ENCODE assay signal across 8 mouse cellular contexts in genomic region chr3:88620992-88621536, GRCm38 (mm10). TPM values are rescaled to one million over a fixed set of nuclear protein-coding genes. Genes with fewer than 3 reads are reported as not detected.
A peak's percentile ranks its signal among the peaks of the same experiment; 100 is the strongest.
DNase-seq lines count a peak whose midpoint lies in the region; ATAC-seq and TF ChIP-seq lines count a peak whose summit lies in the region.

No protein-coding gene starts in this region.

- no peaks in the 10 kb centered on the region for H3K9me3 ChIP-seq in intestine, embryonic 15.5 days
- no peaks in the 10 kb centered on the region for H3K9me3 ChIP-seq in liver, postnatal 0 days (ENCODE audit: low read length)
- no peaks in the 10 kb centered on the region for H3K9me3 ChIP-seq in neural tube, embryonic 14.5 days (ENCODE audit: control insufficient read depth, low read length)

- H3K9ac ChIP-seq in intestine, embryonic 15.5 days: peak overlapping the region; percentile 95
- H3K9ac ChIP-seq in liver, postnatal 0 days (replicated peaks): peak overlapping the region; percentile 94
- H3K9ac ChIP-seq in neural tube, embryonic 14.5 days (replicated peaks; ENCODE audit: low read depth, low read length): peak overlapping the region; percentile 96

- H3K4me2 ChIP-seq in intestine, embryonic 15.5 days (replicated peaks): peak overlapping the region; percentile 79
- peak overlapping the region; percentile 100 for H3K4me2 ChIP-seq in liver, postnatal 0 days (ENCODE audit: low read depth, low read length)
- peak overlapping the region; percentile 95 for H3K4me2 ChIP-seq in neural tube, embryonic 14.5 days (ENCODE audit: low read depth, low read length)

- WGBS in intestine, embryonic 15.5 days: under 1% methylated on average over 64 of the region's 64 CpGs
- WGBS in liver, postnatal 0 days (ENCODE audit: insufficient replicate concordance): 0% methylated on average over 45 of the region's 64 CpGs
- WGBS in neural tube, embryonic 14.5 days: under 1% methylated on average over 61 of the region's 64 CpGs

- peak overlapping the region; percentile 74 for H3K4me3 ChIP-seq in cortical plate, adult 2 months (ENCODE audit: insufficient read depth, low read length)
- peak overlapping the region; percentile 93 for H3K4me3 ChIP-seq in intestine, embryonic 15.5 days (replicated peaks)
- peak overlapping the region; percentile 89 for H3K4me3 ChIP-seq in liver, postnatal 0 days (ENCODE audit: low read depth, low read length)
- H3K4me3 ChIP-seq in neural tube, embryonic 14.5 days (ENCODE audit: low read depth, low read length): peak overlapping the region; percentile 96

- no peaks in the 10 kb centered on the region for H3K36me3 ChIP-seq in intestine, embryonic 15.5 days
- 0 out of 2 replicates have a peak, but pooled peaks cover 8% of the 10 kb centered on the region for H3K36me3 ChIP-seq in liver, postnatal 0 days (replicated peaks; ENCODE audit: insufficient read depth, low read length)
- H3K36me3 ChIP-seq in neural tube, embryonic 14.5 days (ENCODE audit: control insufficient read depth, insufficient read depth, low read length): no peaks in the 10 kb centered on the region; the same call in 1 of the 2 replicates

- H3K27ac ChIP-seq in cortical plate, adult 2 months (ENCODE audit: insufficient read depth, low read length): peak overlapping the region; percentile 95
- peak overlapping the region; percentile 95 for H3K27ac ChIP-seq in intestine, embryonic 15.5 days
- peak overlapping the region; percentile 94 for H3K27ac ChIP-seq in liver, postnatal 0 days (ENCODE audit: low read depth)
- H3K27ac ChIP-seq in neural tube, embryonic 14.5 days (ENCODE audit: low read depth, low read length): peak overlapping the region; percentile 97

- no peak for TF ChIP-seq EP300 in liver, postnatal 0 days (IDR thresholded peaks at IDR 0.05; ENCODE audit: low read depth)

- H3K4me1 ChIP-seq in cortical plate, adult 2 months (ENCODE audit: control insufficient read depth, insufficient read depth, low read length): peaks cover 17% of the 10 kb centered on the region
- H3K4me1 ChIP-seq in intestine, embryonic 15.5 days (replicated peaks): peaks cover 37% of the 10 kb centered on the region
- H3K4me1 ChIP-seq in liver, postnatal 0 days (ENCODE audit: insufficient read depth): peaks cover 62% of the 10 kb centered on the region
- peaks cover 22% of the 10 kb centered on the region for H3K4me1 ChIP-seq in neural tube, embryonic 14.5 days (ENCODE audit: control insufficient read depth, insufficient read depth, low read length)

- no peaks in the 10 kb centered on the region for H3K27me3 ChIP-seq in intestine, embryonic 15.5 days (replicated peaks)
- H3K27me3 ChIP-seq in liver, postnatal 0 days (ENCODE audit: insufficient read depth, low read length): no peaks in the 10 kb centered on the region
- H3K27me3 ChIP-seq in neural tube, embryonic 14.5 days (ENCODE audit: control insufficient read depth, insufficient read depth, low read length): no peaks in the 10 kb centered on the region

- peak; percentile 79 for ATAC-seq in intestine, embryonic 15.5 days
- ATAC-seq in liver, postnatal 0 days: peak; percentile 59
- ATAC-seq in neural tube, embryonic 14.5 days (ENCODE audit: low read depth): peak; percentile 58

- TF ChIP-seq CTCF in cortical plate, adult 2 months (IDR thresholded peaks at IDR 0.05; ENCODE audit: extremely low read depth, insufficient read depth, low read length): no peak
- TF ChIP-seq CTCF in liver, postnatal 0 days (IDR thresholded peaks at IDR 0.05; ENCODE audit: low read depth): no peak

- peak; percentile 48; the same call in 1 of the 2 replicates for TF ChIP-seq POLR2A in cortical plate, adult 2 months (IDR thresholded peaks at IDR 0.05; ENCODE audit: extremely low read depth, insufficient read depth, low read length)

- DNase-seq in A20 (ENCODE audit: low read depth, low spot score) (peak; percentile 92), R1 (ENCODE audit: low read depth, low spot score) (peak; percentile 81)
- peak; percentile 71 to 81 for DNase-seq in gastrocnemius, postnatal 4 days (ENCODE audit: low spot score in 2 of 2)
- DNase-seq in liver, postnatal 0 days: peak; percentile 80
- DNase-seq in thymus, postnatal 36 days: peak; percentile 81 to 87

RNA-seq across cellular contexts. Expression of gene Arhgef2, which starts 15.3 kb away (rescaled TPM):
- 220 and 224 TPM in 2 replicates for polyA plus RNA-seq in cortical plate, adult 2 months (2012; rRNA removed)
- 100 to 1,000 TPM; 161 to 166 TPM for total RNA-seq in gastrocnemius, postnatal 4 days (2021)
- 60.4 and 61.2 TPM in 2 replicates for polyA plus RNA-seq in intestine, embryonic 15.5 days (2015; fragmentation: Nextera tagmentation; extraction: Ambion mirVana)
- 13.7 and 13.8 TPM in 2 replicates for polyA plus RNA-seq in liver, postnatal 0 days (2015; fragmentation: Nextera tagmentation; extraction: Ambion mirVana)
- polyA plus RNA-seq in neural tube, embryonic 14.5 days (2014; fragmentation: Nextera tagmentation; extraction: Ambion mirVana): 137 and 145 TPM in 2 replicates

RNA-seq across cellular contexts. Expression of gene Rxfp4, which starts 31.9 kb away (rescaled TPM):
- polyA plus RNA-seq in cortical plate, adult 2 months (2012; rRNA removed): not detected in 2 replicates
- total RNA-seq in gastrocnemius, postnatal 4 days (2021): not detected
- polyA plus RNA-seq in intestine, embryonic 15.5 days (2015; fragmentation: Nextera tagmentation; extraction: Ambion mirVana): not detected in 2 replicates
- polyA plus RNA-seq in liver, postnatal 0 days (2015; fragmentation: Nextera tagmentation; extraction: Ambion mirVana): not detected in 2 replicates
- polyA plus RNA-seq in neural tube, embryonic 14.5 days (2014; fragmentation: Nextera tagmentation; extraction: Ambion mirVana): not detected in 2 replicates

RNA-seq across cellular contexts. Expression of gene Ssr2, which starts 45.4 kb away (rescaled TPM):
- polyA plus RNA-seq in cortical plate, adult 2 months (2012; rRNA removed): 120 and 126 TPM in 2 replicates
- total RNA-seq in gastrocnemius, postnatal 4 days (2021): 100 to 1,000 TPM; 150 to 159 TPM
- polyA plus RNA-seq in intestine, embryonic 15.5 days (2015; fragmentation: Nextera tagmentation; extraction: Ambion mirVana): 338 and 390 TPM in 2 replicates
- polyA plus RNA-seq in liver, postnatal 0 days (2015; fragmentation: Nextera tagmentation; extraction: Ambion mirVana): 141 and 155 TPM in 2 replicates
- polyA plus RNA-seq in neural tube, embryonic 14.5 days (2014; fragmentation: Nextera tagmentation; extraction: Ambion mirVana): 127 and 143 TPM in 2 replicates

Comparison
In these comparisons a context has a peak if more than half of its experiments do, and no peak if none do; other contexts are left out.
1. Peak in every context shown above with its lines: DNase-seq, ATAC-seq, H3K4me3 ChIP-seq and H3K27ac ChIP-seq.